Mouse (Mus musculus) MEL (cell line): Measurements from ENCODE around the gene Olfr803. TPM values are rescaled to one million over a fixed set of nuclear protein-coding genes. Genes with fewer than 3 reads are reported as not detected.

ENCODE experiments used
- DNase-seq: peaks from one replicate; pipeline ENCODE4 v3.0.0; 2011; ENCODE audit warnings: low read depth, low spot score
- H3K27ac ChIP-seq: 2 replicates; pipeline ENCODE4 v1.5.1; 2012; ENCODE audit warnings: low read depth, mild to moderate bottlenecking, control low read depth, low read length, moderate library complexity; ENCODE audit not compliant: control insufficient read depth
- H3K27me3 ChIP-seq, 2 experiments: fragments of 150-350 bp in 1 of 2; sonication (generic) in 1 of 2; 2 replicates each; pipeline ENCODE4 v1.6.1; 2012; ENCODE audit warnings: low read length in 2 of 2, mild to moderate bottlenecking in 2 of 2, improper control_type of control experiment in 1 of 2, moderate library complexity in 1 of 2; ENCODE audit not compliant: insufficient read depth in 2 of 2, control insufficient read depth in 1 of 2
- H3K36me3 ChIP-seq, 2 experiments: 2 replicates each; pipeline ENCODE4 v1.6.1; 2012 to 2014; ENCODE audit warnings: low read length in 2 of 2, improper control_type of control experiment in 1 of 2, inconsistent platforms in 1 of 2, mild to moderate bottlenecking in 1 of 2; ENCODE audit not compliant: insufficient read depth in 2 of 2, control insufficient read depth in 1 of 2
- H3K4me1 ChIP-seq, 2 experiments: fragments of 150-350 bp in 1 of 2; sonication (generic) in 1 of 2; 2 replicates each; pipeline ENCODE4 v1.6.1; 2012; ENCODE audit warnings: low read length in 2 of 2, improper control_type of control experiment in 1 of 2, mild to moderate bottlenecking in 1 of 2; ENCODE audit not compliant: insufficient read depth in 2 of 2, control insufficient read depth in 1 of 2
- H3K4me3 ChIP-seq, 2 experiments: fragments of 150-350 bp in 1 of 2; sonication (generic) in 1 of 2; 2 replicates each; pipeline ENCODE4 v1.5.1; 2012; ENCODE audit warnings: low read depth in 2 of 2, low read length in 2 of 2, mild to moderate bottlenecking in 2 of 2, moderate library complexity in 2 of 2, control low read depth in 1 of 2, improper control_type of control experiment in 1 of 2; ENCODE audit not compliant: control insufficient read depth in 1 of 2, insufficient read depth in 1 of 2
- H3K79me2 ChIP-seq: 2 replicates; pipeline ENCODE4 v1.6.1; 2012; ENCODE audit warnings: mild to moderate bottlenecking, low read length, moderate library complexity; ENCODE audit not compliant: control insufficient read depth, poor library complexity, insufficient read depth
- H3K9ac ChIP-seq: 2 replicates; pipeline ENCODE4 v1.6.1; 2012; ENCODE audit warnings: low read depth, mild to moderate bottlenecking, control low read depth, low read length, moderate library complexity; ENCODE audit not compliant: control insufficient read depth, poor library complexity, severe bottlenecking
- H3K9me3 ChIP-seq: fragments of 150-350 bp; sonication (generic); replicated peaks from 2 replicates; pipeline ENCODE4 v1.6.1; 2012; ENCODE audit warnings: mild to moderate bottlenecking, low read length, improper control_type of control experiment, moderate library complexity; ENCODE audit not compliant: insufficient read depth
- CHD2 ChIP-seq: IDR thresholded peaks from 2 replicates; pipeline ENCODE4 v1.6.1; 2011; ENCODE audit warnings: low read length, improper control_type of control experiment
- CTCF ChIP-seq, 3 experiments: IDR thresholded peaks in 2 of 3; conservative IDR thresholded peaks in 1 of 3; 2 replicates each; pipeline ENCODE4 v1.5.1; 2011 to 2012; ENCODE audit warnings: low read length in 3 of 3, low read depth in 2 of 3, mild to moderate bottlenecking in 2 of 3, improper control_type of control experiment in 1 of 3, inconsistent platforms in 1 of 3, mixed read lengths in 1 of 3, moderate library complexity in 1 of 3; ENCODE audit not compliant: control insufficient read depth in 1 of 3, insufficient read depth in 1 of 3, poor library complexity in 1 of 3, severe bottlenecking in 1 of 3
- E2F4 ChIP-seq: IDR thresholded peaks from 2 replicates; pipeline ENCODE4 v1.6.1; 2011; ENCODE audit warnings: low read depth, low read length, improper control_type of control experiment, borderline replicate concordance
- EP300 ChIP-seq, 2 experiments: IDR thresholded peaks; 2 replicates each; pipeline ENCODE4 v1.6.1; 2011; ENCODE audit warnings: improper control_type of control experiment in 2 of 2, low read length in 2 of 2, low read depth in 1 of 2, mild to moderate bottlenecking in 1 of 2
- ETS1 ChIP-seq: IDR thresholded peaks from 2 replicates; pipeline ENCODE4 v1.6.1; 2012; ENCODE audit warnings: low read depth, mild to moderate bottlenecking, inconsistent platforms, low read length, improper control_type of control experiment, moderate library complexity
- GABPA ChIP-seq: IDR thresholded peaks from 2 replicates; pipeline ENCODE4 v1.6.1; 2012; ENCODE audit warnings: low read depth, mild to moderate bottlenecking, inconsistent platforms, low read length, improper control_type of control experiment, moderate library complexity
- HCFC1 ChIP-seq: IDR thresholded peaks from 2 replicates; pipeline ENCODE4 v1.6.1; 2012; ENCODE audit warnings: low read depth, mild to moderate bottlenecking, inconsistent platforms, low read length, improper control_type of control experiment, moderate library complexity
- KAT2A ChIP-seq: conservative IDR thresholded peaks from 2 replicates; pipeline ENCODE4 v1.6.1; 2012; ENCODE audit warnings: low read depth, low read length, improper control_type of control experiment, inconsistent platforms
- MAX ChIP-seq: IDR thresholded peaks from 2 replicates; pipeline ENCODE4 v1.6.1; 2011; ENCODE audit warnings: low read length, improper control_type of control experiment
- MAZ ChIP-seq: IDR thresholded peaks from 2 replicates; pipeline ENCODE4 v1.6.1; 2012; ENCODE audit warnings: low read depth, mild to moderate bottlenecking, inconsistent platforms, low read length, improper control_type of control experiment
- MEF2A ChIP-seq: IDR thresholded peaks from 2 replicates; pipeline ENCODE4 v1.6.1; 2014; ENCODE audit warnings: low read depth, mild to moderate bottlenecking, inconsistent platforms, low read length, improper control_type of control experiment; ENCODE audit not compliant: poor library complexity, insufficient replicate concordance, severe bottlenecking; ENCODE audit errors: extremely low read depth
- MXI1 ChIP-seq: IDR thresholded peaks from 2 replicates; pipeline ENCODE4 v1.6.1; 2011; ENCODE audit warnings: mild to moderate bottlenecking, low read depth, low read length, improper control_type of control experiment
- MYB ChIP-seq: IDR thresholded peaks from 2 replicates; pipeline ENCODE4 v1.6.1; 2011; ENCODE audit warnings: mild to moderate bottlenecking, low read depth, low read length, improper control_type of control experiment
- NELFE ChIP-seq: IDR thresholded peaks from 2 replicates; pipeline ENCODE4 v1.6.1; 2011; ENCODE audit warnings: low read depth, low read length, improper control_type of control experiment
- POLR2AphosphoS2 ChIP-seq: IDR thresholded peaks from 2 replicates; pipeline ENCODE4 v1.6.1; 2011; ENCODE audit warnings: low read length, improper control_type of control experiment
- RCOR1 ChIP-seq: IDR thresholded peaks from 2 replicates; pipeline ENCODE4 v1.6.1; 2012; ENCODE audit warnings: low read depth, mild to moderate bottlenecking, inconsistent platforms, low read length, improper control_type of control experiment
- SIN3A ChIP-seq: IDR thresholded peaks from 2 replicates; pipeline ENCODE4 v1.6.1; 2012; ENCODE audit warnings: low read length, improper control_type of control experiment, inconsistent platforms
- SMC3 ChIP-seq: IDR thresholded peaks from 2 replicates; pipeline ENCODE4 v1.6.1; 2011; ENCODE audit warnings: low read depth, low read length, improper control_type of control experiment
- TAL1 ChIP-seq: IDR thresholded peaks from 2 replicates; pipeline ENCODE4 v1.6.1; 2012; ENCODE audit warnings: mild to moderate bottlenecking, inconsistent platforms, low read length, moderate library complexity, mixed read lengths
- TBP ChIP-seq: IDR thresholded peaks from 2 replicates; pipeline ENCODE4 v1.8.0; 2011; ENCODE audit warnings: low read depth, low read length, improper control_type of control experiment
- TCF12 ChIP-seq: IDR thresholded peaks from 2 replicates; pipeline ENCODE4 v1.6.1; 2014; ENCODE audit warnings: low read depth, mild to moderate bottlenecking, inconsistent platforms, low read length, improper control_type of control experiment, moderate library complexity
- USF1 ChIP-seq: IDR thresholded peaks from 2 replicates; pipeline ENCODE4 v1.6.1; 2014; ENCODE audit warnings: low read depth, mild to moderate bottlenecking, inconsistent platforms, low read length, improper control_type of control experiment, moderate library complexity
- USF2 ChIP-seq, 2 experiments: IDR thresholded peaks; 2 replicates each; pipeline ENCODE4 v1.6.1; 2011 to 2012; ENCODE audit warnings: improper control_type of control experiment in 2 of 2, low read length in 2 of 2, borderline replicate concordance in 1 of 2, inconsistent platforms in 1 of 2, low read depth in 1 of 2, mild to moderate bottlenecking in 1 of 2; ENCODE audit not compliant: insufficient read depth in 1 of 2
- ZC3H11A ChIP-seq: IDR thresholded peaks from 2 replicates; pipeline ENCODE4 v1.6.1; 2012; ENCODE audit warnings: low read depth, mild to moderate bottlenecking, inconsistent platforms, low read length, improper control_type of control experiment
- ZKSCAN1 ChIP-seq: IDR thresholded peaks from 2 replicates; pipeline ENCODE4 v1.6.1; 2012; ENCODE audit warnings: low read depth, mild to moderate bottlenecking, inconsistent platforms, low read length, improper control_type of control experiment, moderate library complexity
- ZMIZ1 ChIP-seq: IDR thresholded peaks from 2 replicates; pipeline ENCODE4 v1.6.1; 2012; ENCODE audit warnings: low read depth, mild to moderate bottlenecking, inconsistent platforms, low read length, improper control_type of control experiment, moderate library complexity
- ZNF384 ChIP-seq: IDR thresholded peaks from 2 replicates; pipeline ENCODE4 v1.6.1; 2012; ENCODE audit warnings: low read depth, mild to moderate bottlenecking, inconsistent platforms, low read length, improper control_type of control experiment
- polyA plus RNA-seq, 2 experiments: library from polyadenylated mRNA; stranded (reverse) in 1 of 2; unstranded in 1 of 2; fragments of >175 nt in 1 of 2; fragments of >200 nt in 1 of 2; gene quantifications; 2 replicates each; pipeline versions ENCODE4 v1.2.1 to v1.2.4; 2012; ENCODE audit warnings: low replicate concordance in 2 of 2, low read depth in 1 of 2; ENCODE audit not compliant: insufficient read length in 2 of 2, insufficient read depth in 1 of 2, missing spikeins in 1 of 2
- total RNA-seq: library from RNA; depleted of rRNA; stranded (reverse); fragments of 300-350 nt; gene quantifications from 2 replicates; pipeline ENCODE4 v1.2.3, GENCODE M21; 2012; rRNA removed

The Olfr803 gene
- total RNA-seq = not detected in 2 replicates
- under 1 TPM in 1 of 2 experiments, not detected in 1; 0.03 TPM for polyA plus RNA-seq

GRCm38 (mm10) chr10:129694186-129694585, at the start of gene Olfr803:
Gene Olfr803 (minus strand): TSS chr10:129694286.
- TF ChIP-seq ZNF384 (no peak), MAZ (no peak), ETS1 (no peak), CTCF (IDR thresholded peaks at IDR 0.05 in 2 of 3, conservative IDR thresholded peaks at IDR 0.05 in 1 of 3; ENCODE audit: control insufficient read depth in 1 of 3, insufficient read depth in 1 of 3, low read depth in 2 of 3, low read length in 3 of 3, poor library complexity in 1 of 3, severe bottlenecking in 1 of 3) (no peak), NELFE (no peak), RCOR1 (no peak), HCFC1 (no peak), KAT2A (no peak), SIN3A (no peak), GABPA (no peak), MEF2A (no peak), E2F4 (no peak), TCF12 (no peak)
- Histone ChIP-seq H3K27ac (no peak within 1 kb of the TSS), H3K4me1 (no peaks in the 10 kb centered on the region), H3K79me2 (no peaks in the 10 kb centered on the region), H3K9ac (no peak within 1 kb of the TSS), H3K27me3 (no peaks in the 10 kb centered on the region), H3K4me3 (no peak within 1 kb of the TSS), H3K9me3 (no peaks in the 10 kb centered on the region), H3K36me3 (no peaks in the 10 kb centered on the region)
- no peak for DNase-seq

DNA sequence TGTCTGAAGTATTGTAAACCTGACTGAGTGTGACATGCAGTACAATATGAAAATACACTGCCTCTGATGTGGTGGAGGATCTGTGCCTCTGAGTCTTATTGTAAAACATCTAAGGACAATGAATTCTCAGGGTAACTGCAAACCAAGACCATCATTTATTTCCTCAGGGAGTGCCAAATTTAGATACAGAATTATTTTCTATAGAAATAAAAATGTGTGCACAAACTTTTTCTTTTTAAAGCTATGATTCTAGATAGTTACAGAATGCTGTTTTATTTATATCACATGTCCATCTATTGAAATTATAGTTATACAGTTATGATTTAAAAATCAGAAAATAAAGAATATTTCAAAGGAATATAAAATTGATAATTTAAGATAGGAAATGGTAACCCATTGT, 47.7 kb upstream of the Olfr803 start, which contains the start of gene Olfr806:
TSS of gene Olfr806 (minus strand) at position 101 of the 400 bp plus-strand sequence.
- H3K36me3 ChIP-seq = no peaks in the 10 kb centered on the region
- no peaks in the 10 kb centered on the region for H3K79me2 ChIP-seq
- H3K27ac ChIP-seq = no peak within 1 kb of the TSS
- no peak within 1 kb of the TSS for H3K9ac ChIP-seq
- DNase-seq = no peak
- H3K4me1 ChIP-seq = no peaks in the 10 kb centered on the region
- H3K4me3 ChIP-seq = no peak within 1 kb of the TSS
- TF ChIP-seq CHD2 = no peak
- TF ChIP-seq RCOR1 = no peak
- no peak for TF ChIP-seq TBP
- TF ChIP-seq SMC3 = no peak
- no peak for TF ChIP-seq TCF12
- TF ChIP-seq USF2 (IDR thresholded peaks at IDR 0.05; ENCODE audit: borderline replicate concordance in 1 of 2, insufficient read depth in 1 of 2, low read depth in 1 of 2, low read length in 2 of 2) = no peak
- no peak for TF ChIP-seq MYB
- TF ChIP-seq MAX = no peak
- TF ChIP-seq ZC3H11A = no peak
- no peak for TF ChIP-seq E2F4
- TF ChIP-seq EP300 (IDR thresholded peaks at IDR 0.05; ENCODE audit: low read depth in 1 of 2, low read length in 2 of 2) = no peak
- no peak for TF ChIP-seq USF1
- no peak for TF ChIP-seq ZKSCAN1
- TF ChIP-seq POLR2AphosphoS2 = no peak
- no peak for TF ChIP-seq SIN3A
- no peak for TF ChIP-seq TAL1
- TF ChIP-seq ZMIZ1 = no peak
- TF ChIP-seq MXI1 = no peak
- no peak for TF ChIP-seq HCFC1
- TF ChIP-seq GABPA = no peak
- TF ChIP-seq, all 39 proteins: peak for 0
- Histone ChIP-seq H3K27me3 (no peaks in the 10 kb centered on the region), H3K9me3 (no peaks in the 10 kb centered on the region)
